Mouse (Mus musculus) testis, adult 2 months (tissue): ENCODE measurements at regions not wholly inside any gene's neighbourhood (a gene's known extent, or its start where the extent isn't known, plus 50 kb on each side); places are given as distances from the start of the nearest gene placed in this dataset.

ENCODE experiments used
- H3K27ac ChIP-seq: fragments of 200-500 bp; 2 replicates; pipeline ENCODE4 v1.5.1; 2012; ENCODE audit warnings: low read depth, low read length; ENCODE audit not compliant: control insufficient read depth, insufficient read depth
- H3K27me3 ChIP-seq: fragments of 200-500 bp; 2 replicates; pipeline ENCODE4 v1.6.1; 2012; ENCODE audit warnings: mild to moderate bottlenecking, low read length, moderate library complexity; ENCODE audit not compliant: control insufficient read depth, insufficient read depth
- H3K36me3 ChIP-seq: fragments of 200-500 bp; 2 replicates; pipeline ENCODE4 v1.6.1; 2012; ENCODE audit warnings: mild to moderate bottlenecking, low read length; ENCODE audit not compliant: control insufficient read depth, insufficient read depth
- H3K4me1 ChIP-seq: fragments of 200-500 bp; 2 replicates; pipeline ENCODE4 v1.6.1; 2012; ENCODE audit warnings: low read length; ENCODE audit not compliant: control insufficient read depth, insufficient read depth
- H3K4me3 ChIP-seq: fragments of 200-500 bp; 2 replicates; pipeline ENCODE4 v1.5.1; 2012; ENCODE audit warnings: low read depth, mild to moderate bottlenecking, low read length, moderate library complexity, mixed read lengths; ENCODE audit not compliant: control insufficient read depth
- CTCF ChIP-seq: fragments of 200-500 bp; IDR thresholded peaks from 2 replicates; pipeline ENCODE4 v1.5.1; 2012; ENCODE audit warnings: low read depth, mild to moderate bottlenecking, inconsistent platforms, low read length, moderate library complexity; ENCODE audit not compliant: control insufficient read depth, insufficient read depth, insufficient replicate concordance
- POLR2A ChIP-seq: fragments of 200-500 bp; IDR thresholded peaks from 2 replicates; pipeline ENCODE4 v1.6.1; 2012; ENCODE audit warnings: low read depth, mild to moderate bottlenecking, inconsistent platforms, low read length, moderate library complexity; ENCODE audit not compliant: control insufficient read depth

- Histone ChIP-seq H3K4me1 (peaks cover 6% of the 10 kb centered on the region), H3K36me3 (no peaks in the 10 kb centered on the region), H3K27ac (no peak overlapping the region), H3K27me3 (no peaks in the 10 kb centered on the region), H3K4me3 (no peak overlapping the region)
- TF ChIP-seq CTCF = no peak
- TF ChIP-seq POLR2A = no peak
Measured at GRCm38 (mm10) chr3:41194311-41195112, 111.7 kb upstream of the Pgrmc2 start.

DNA sequence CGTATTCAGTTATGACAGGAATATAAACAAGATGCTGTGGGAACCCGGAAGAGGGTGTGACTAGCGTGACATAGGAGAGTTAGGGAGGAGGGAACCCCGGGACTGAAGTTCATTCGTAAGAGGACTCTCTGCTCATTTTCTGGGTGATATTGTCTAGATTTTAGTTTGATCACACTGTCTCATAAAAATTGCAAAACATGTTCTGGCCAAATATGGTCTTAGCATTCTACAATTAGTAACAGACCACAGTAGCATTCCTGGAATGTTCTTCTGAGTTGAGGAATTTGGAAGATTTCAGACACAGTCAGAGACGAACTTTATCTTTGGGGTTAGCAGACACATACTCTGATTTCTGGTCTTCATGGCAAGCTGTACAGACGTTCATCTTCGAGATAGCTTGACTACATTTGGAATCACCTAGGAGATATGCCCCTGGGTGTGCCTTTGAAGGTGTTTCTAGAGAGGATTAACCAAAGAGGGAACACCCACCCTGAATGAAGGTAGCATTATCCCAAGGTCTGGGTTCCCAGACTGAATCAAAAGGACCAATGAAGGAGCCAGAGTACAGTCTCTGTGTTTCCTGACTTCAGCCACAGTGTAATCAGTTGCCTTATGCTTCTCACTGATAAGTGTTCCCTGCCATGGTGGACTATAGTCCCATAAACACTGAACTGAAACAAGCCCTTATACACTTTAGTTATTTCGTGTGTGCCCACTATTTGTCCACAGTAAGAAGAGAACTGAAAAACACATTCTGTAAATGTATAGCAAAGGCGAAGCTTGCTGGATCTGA, 102.7 kb upstream of the Pgrmc2 start:
- no peak overlapping the region for H3K4me3 ChIP-seq
- H3K36me3 ChIP-seq = no peaks in the 10 kb centered on the region
- H3K27me3 ChIP-seq = no peaks in the 10 kb centered on the region
- H3K4me1 ChIP-seq = peaks cover 5% of the 10 kb centered on the region
- no peak overlapping the region for H3K27ac ChIP-seq
- TF ChIP-seq CTCF = no peak
- TF ChIP-seq POLR2A = no peak

DNA sequence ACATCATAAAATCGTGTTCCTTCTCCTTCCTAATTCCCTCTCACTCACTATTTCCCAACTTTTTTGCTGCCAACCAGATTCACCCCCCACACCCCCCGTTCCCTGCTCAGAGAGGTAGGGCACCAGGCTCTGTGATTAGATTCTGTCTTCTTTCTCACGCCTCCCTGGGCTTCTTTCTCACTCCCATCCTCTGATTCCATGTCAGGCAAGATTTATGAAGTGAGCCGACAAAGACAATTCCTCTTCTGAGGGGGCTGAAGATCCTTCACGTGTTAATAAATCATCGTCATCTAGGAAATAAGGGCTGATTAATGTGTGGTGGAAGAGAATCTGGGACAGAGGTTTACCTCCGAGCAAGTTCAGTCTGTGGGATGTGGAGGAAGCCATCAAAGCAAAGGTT, 101.5 kb upstream of the Pgrmc2 start:
- H3K4me3 ChIP-seq = no peak overlapping the region
- no peaks in the 10 kb centered on the region for H3K27me3 ChIP-seq
- H3K36me3 ChIP-seq = no peaks in the 10 kb centered on the region
- TF ChIP-seq CTCF (no peak), POLR2A (no peak)
- H3K4me1 ChIP-seq = peaks cover 5% of the 10 kb centered on the region
- no peak overlapping the region for H3K27ac ChIP-seq

DNA sequence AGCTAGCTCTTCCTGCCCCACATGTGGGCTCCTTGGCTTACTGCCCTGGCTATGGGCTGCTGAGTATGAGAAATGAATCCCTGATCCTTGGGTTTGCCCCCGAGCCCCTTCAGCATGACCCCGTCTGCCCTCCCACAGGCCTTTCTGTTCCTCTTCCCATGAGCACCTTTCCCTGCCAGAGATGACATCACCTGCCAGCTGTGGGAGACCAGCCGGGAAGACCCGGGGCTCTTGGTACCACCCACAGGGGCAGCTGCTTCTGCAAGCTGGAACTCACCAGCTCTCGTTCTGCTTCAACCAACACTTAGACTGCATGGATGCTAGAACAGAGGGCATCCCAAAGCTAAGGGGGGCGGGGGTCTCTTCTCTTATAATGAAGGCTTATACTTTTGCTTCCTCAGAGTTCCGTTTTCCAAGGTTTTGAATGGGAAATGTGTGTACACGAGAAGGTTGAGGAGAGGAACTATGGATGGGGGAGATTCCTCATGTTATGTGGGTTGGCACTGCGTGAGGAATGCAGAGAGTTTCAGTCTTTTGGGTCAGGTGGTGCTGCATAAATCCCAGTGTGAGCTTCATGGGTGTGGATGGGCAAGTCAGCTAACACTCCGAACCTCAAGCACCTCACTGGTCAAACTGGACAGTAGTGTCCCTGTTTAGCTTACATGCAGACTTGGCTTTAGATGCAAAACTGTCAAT, 100.2 kb upstream of the Pgrmc2 start:
- no peak overlapping the region for H3K27ac ChIP-seq

GRCm38 (mm10) chr3:41182036-41182899, 99.4 kb upstream of the Pgrmc2 start:
- Histone ChIP-seq H3K27me3 (no peaks in the 10 kb centered on the region), H3K4me3 (peak overlapping the region; percentile 32; the same call in 1 of the 2 replicates), H3K27ac (no peak overlapping the region), H3K36me3 (no peaks in the 10 kb centered on the region), H3K4me1 (peaks cover 5% of the 10 kb centered on the region)
- no peak for TF ChIP-seq POLR2A
- TF ChIP-seq CTCF = peak; percentile 89

More for the DNA sequence above, 100.2 kb upstream of the Pgrmc2 start:
- TF ChIP-seq POLR2A = no peak
- TF ChIP-seq CTCF = no peak
- Histone ChIP-seq H3K27me3 (no peaks in the 10 kb centered on the region), H3K36me3 (no peaks in the 10 kb centered on the region), H3K4me1 (peaks cover 5% of the 10 kb centered on the region), H3K4me3 (no peak overlapping the region)

- no peak overlapping the region for H3K27ac ChIP-seq
- no peak for TF ChIP-seq POLR2A
- TF ChIP-seq CTCF = no peak
- no peaks in the 10 kb centered on the region for H3K36me3 ChIP-seq
- H3K4me3 ChIP-seq = no peak overlapping the region
- H3K4me1 ChIP-seq = peaks cover 5% of the 10 kb centered on the region
- no peaks in the 10 kb centered on the region for H3K27me3 ChIP-seq
Measured at GRCm38 (mm10) chr3:41181438-41181837, 98.6 kb upstream of the Pgrmc2 start.
